Mouse (Mus musculus) Patski (cell line): ENCODE results near the gene A930002H24Rik. TPM values are rescaled to one million over a fixed set of nuclear protein-coding genes. Genes with fewer than 3 reads are reported as not detected.

Source experiments
- ATAC-seq: fragments of 100-300 bp; one replicate; pipeline ENCODE4 v1.8.0; 2021
- CTCF ChIA-PET: fragments of 350-600 bp; sonication (Branson Sonifier 250); formaldehyde crosslinking; loops from one replicate; lab custom pipeline; 2022; ENCODE audit warnings: inconsistent platforms; lab: Charles Lee
- POLR2A ChIA-PET: fragments of 350-600 bp; sonication (Branson Sonifier 250); formaldehyde crosslinking; loops from one replicate; lab custom pipeline; 2022; ENCODE audit warnings: antibody characterized with exemption, inconsistent platforms; lab: Charles Lee
- DNase-seq: peaks from one replicate; pipeline ENCODE4 v3.0.0-alpha.2; 2011; ENCODE audit warnings: low read depth, low spot score
- H3K27me3 ChIP-seq: fragments of 371-371 bp; one replicate; pipeline ENCODE4 v1.5.1; 2021
- CTCF ChIP-seq: fragments of 100-300 bp; IDR thresholded peaks from one replicate; pipeline ENCODE4 v1.5.1; 2021
- in situ Hi-C: fragments of 300-500 bp; cut with MboI; formaldehyde crosslinking; loops from 3 replicates; pipeline ENCODE4 v1.11.1; 2018; ENCODE audit warnings: low pct_unique_long_range_greater_than_20kb, mixed read lengths
- polyA plus RNA-seq: library from polyadenylated mRNA; unstranded; gene quantifications from one replicate; pipeline ENCODE4 v1.2.3, GENCODE M21; 2021

Gene A930002H24Rik
- polyA plus RNA-seq, result 3.8 TPM

DNA sequence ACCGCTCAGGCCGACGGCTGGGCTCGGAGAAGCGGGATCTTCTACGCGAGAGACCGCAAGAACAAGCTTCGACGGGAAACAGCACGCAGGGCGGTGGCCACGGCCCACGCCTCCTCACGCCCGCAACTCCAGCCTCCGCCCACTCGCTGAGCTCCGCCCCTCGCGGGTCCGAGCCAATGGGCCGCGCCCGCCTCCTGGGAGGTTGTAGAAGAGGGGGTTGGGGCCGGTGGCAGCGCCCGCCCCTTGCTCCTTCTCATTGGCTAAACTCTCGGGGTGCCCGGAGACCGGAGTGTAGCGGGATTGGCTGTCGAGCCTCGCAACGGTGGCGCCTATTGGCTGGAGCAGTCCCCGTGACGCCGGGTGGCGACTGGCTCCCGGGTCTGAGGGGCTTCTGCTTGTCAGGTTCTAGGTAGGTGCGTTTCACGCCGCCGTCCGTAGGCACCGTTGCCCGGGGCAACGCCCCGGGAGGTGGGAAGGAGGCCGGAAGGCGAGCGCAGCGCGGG is at the start of gene A930002H24Rik:
Gene A930002H24Rik, minus strand, starts transcription at position 145 of the 503 bp plus-strand sequence.
- TF ChIP-seq CTCF, result no peak
- peak; percentile 99 for ATAC-seq
- ChIA-PET CTCF (interaction anchor here (1.2 to 1.6 kb wide), 2 partner anchors 60 to 288 kb away, joined by 5 read pairs; no protein-coding TSS in a partner anchor), POLR2A (interaction anchor here (0.9 to 1.8 kb wide), 5 partner anchors 10 to 188 kb away, joined by 3 to 5 read pairs (median 3); no protein-coding TSS in a partner anchor)
- no peaks in the 10 kb centered on the region for H3K27me3 ChIP-seq
- in situ Hi-C loops, result no loop called here
- DNase-seq, result peak; percentile 88

DNA sequence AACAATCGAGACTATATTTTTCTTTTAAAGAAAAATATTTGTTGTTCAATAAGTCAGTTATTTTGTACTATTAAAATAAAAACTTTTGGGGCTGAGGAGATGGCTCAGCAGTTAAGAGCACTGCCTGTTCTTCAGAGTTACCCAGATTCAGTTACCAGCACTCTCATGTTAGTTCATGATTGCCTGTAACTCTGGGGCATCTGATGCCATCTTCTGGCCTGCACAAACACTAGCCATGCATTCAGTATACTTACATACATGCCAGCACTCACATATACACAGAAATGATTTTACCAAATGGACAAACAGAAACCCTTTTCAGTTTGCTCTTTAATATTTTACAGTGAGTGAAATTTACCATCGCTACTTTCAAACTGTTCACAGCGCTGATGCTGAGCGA is 45.7 kb upstream of the A930002H24Rik start:
- no peak for ATAC-seq
- CTCF ChIA-PET, result interaction anchor here (2.1 kb wide), 1 partner anchor 12 kb away, joined by 4 read pairs; no protein-coding TSS in a partner anchor

DNA sequence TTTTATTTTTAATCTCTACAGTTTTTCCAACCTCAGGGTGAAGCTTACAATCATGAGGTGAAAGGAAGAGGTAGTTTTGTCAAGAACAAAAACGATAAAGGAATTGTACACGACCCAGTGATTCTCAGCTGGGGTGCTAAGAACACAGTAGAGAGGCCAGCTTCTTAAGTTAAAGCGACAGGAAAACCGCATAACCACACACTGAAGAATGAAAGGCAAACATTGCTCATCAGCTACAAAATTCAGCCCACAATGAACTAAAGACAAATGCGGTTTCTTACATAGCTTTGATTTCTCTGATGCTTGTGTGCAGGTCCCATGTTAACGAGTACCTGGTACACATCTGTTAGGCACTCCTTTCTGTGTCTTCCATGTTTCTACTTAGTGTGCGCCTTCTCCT is 33.5 kb upstream of the A930002H24Rik start:
- no peak for TF ChIP-seq CTCF
- no peak for DNase-seq
- in situ Hi-C loops, result no loop called here
- ATAC-seq, result no peak
- CTCF ChIA-PET, result interaction anchor here (0.8 to 1.5 kb wide), 3 partner anchors 10 to 31 kb away, joined by 3 to 7 read pairs (median 4); no protein-coding TSS in a partner anchor
- H3K27me3 ChIP-seq, result no peaks in the 10 kb centered on the region
- POLR2A ChIA-PET, result no interaction called here

More for the DNA sequence above, 45.7 kb upstream of the A930002H24Rik start:
- no peak for DNase-seq
- in situ Hi-C loops, result no loop called here
- peak; percentile 49 for TF ChIP-seq CTCF
- POLR2A ChIA-PET, result no interaction called here
- H3K27me3 ChIP-seq, result no peaks in the 10 kb centered on the region

DNA sequence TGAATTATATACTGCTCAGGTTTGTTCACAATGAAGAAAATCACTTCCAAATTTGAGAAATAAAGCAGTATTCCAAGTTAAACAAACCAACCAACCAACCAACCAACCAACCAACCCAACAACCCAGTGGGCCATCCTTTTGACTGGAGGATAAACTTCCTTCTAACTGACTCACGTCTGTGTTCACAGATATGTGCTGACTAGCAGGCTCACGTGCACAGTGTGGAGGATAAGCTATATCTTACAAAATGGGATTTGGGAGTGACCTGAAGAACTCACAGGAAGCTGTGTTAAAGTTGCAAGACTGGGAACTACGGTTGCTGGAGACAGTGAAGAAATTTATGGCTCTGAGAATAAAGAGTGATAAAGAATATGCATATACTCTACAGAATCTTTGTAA is 32.2 kb upstream of the A930002H24Rik start:
- TF ChIP-seq CTCF, result no peak
- POLR2A ChIA-PET, result no interaction called here
- in situ Hi-C loops, result no loop called here
- DNase-seq (no peak), ATAC-seq (no peak)
- H3K27me3 ChIP-seq, result no peaks in the 10 kb centered on the region
- CTCF ChIA-PET, result interaction anchor here (0.7 kb wide), 1 partner anchor 10 kb away, joined by 3 read pairs; no protein-coding TSS in a partner anchor

DNA sequence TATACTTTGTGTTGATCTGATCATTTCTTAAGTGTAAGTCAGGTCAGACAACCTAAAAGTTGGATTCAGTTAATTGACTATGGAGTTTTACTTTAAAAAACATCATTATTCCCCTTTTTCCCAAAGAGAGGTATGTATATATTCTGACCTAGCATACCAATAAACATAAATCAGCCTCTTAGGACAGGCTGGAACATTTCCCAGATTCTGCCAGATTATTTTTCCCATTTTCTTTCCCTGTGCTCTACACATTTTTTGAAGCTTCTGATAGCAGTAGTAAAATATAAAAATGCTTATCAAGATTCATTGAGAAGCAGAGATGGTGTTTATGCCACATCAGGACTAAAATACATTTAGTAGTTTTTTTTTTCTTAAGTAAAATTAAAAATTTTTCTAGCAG is 27.0 kb upstream of the A930002H24Rik start:
- ChIA-PET CTCF (no interaction called here), POLR2A (interaction anchor here (0.6 kb wide), 1 partner anchor 87 kb away, joined by 3 read pairs; no protein-coding TSS in a partner anchor)
- ATAC-seq (no peak), DNase-seq (no peak)
- in situ Hi-C loops, result no loop called here
- H3K27me3 ChIP-seq, result no peaks in the 10 kb centered on the region
- no peak for TF ChIP-seq CTCF

DNA sequence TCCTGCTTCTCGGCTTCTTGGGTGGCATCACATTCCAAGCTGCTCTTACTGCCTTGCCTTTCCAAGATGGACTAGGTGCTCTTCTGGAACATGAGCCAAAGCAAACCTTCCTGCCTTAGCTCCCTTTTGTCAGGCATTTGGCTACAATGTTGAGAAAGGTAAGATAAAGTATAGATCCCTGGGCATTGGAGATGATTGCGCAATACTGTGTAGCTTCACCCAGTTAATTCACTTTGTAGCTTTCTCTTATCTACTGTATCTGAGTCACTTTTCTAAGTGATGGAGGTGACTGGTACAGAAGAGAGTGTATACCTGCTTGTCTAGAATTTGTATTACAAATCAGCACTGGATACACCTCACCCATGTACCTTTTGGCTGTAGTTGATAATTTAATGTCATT is 23.4 kb upstream of the A930002H24Rik start:
- H3K27me3 ChIP-seq, result no peaks in the 10 kb centered on the region
- DNase-seq (no peak), ATAC-seq (no peak)
- no peak for TF ChIP-seq CTCF
- in situ Hi-C loops, result no loop called here
- ChIA-PET POLR2A (no interaction called here), CTCF (interaction anchor here (1.5 kb wide), 1 partner anchor 13 kb away, joined by 6 read pairs; no protein-coding TSS in a partner anchor)

DNA sequence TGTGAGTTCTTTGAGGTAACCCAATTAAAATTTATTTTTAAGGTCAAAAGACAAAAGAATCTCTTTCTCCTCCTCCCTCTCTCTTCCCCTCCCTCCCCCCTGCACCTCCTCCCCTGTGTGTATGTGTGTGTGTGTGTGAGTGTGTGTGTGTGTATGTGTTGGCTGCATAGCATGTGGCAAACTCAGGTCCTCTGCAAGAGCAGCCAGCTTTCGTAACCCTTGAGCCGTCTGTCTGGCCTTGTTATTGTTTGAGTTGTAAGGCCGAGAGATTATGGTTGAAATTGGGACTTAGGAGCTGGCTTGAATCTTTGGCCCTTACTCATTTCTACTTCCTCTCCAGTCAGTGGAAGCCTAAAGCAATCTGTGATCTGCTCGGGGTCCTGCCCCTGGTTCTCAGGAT is 16.4 kb upstream of the A930002H24Rik start:
- CTCF ChIA-PET, result no interaction called here
- ATAC-seq, result no peak
- in situ Hi-C loops, result no loop called here
- DNase-seq, result no peak
- POLR2A ChIA-PET, result no interaction called here
- TF ChIP-seq CTCF, result no peak
- no peaks in the 10 kb centered on the region for H3K27me3 ChIP-seq

DNA sequence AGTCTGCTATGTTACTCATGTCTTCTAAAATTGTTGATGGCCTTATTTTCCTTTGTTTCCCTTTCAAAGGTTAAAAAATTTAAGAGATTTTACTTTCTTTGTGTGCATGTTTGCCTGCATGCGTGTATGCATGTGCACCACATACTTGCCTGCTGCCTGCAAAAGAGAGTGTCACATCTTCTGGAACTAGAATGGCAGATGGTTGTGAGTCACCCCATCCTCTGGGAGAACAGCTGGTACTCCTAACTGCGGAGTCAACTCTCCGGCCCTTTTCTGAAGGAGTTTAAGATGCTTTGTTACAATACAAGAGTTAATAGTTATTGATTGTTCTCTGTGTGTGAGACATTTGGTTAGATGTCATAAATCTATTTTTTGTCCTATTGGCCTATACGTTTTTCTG is 15.3 kb upstream of the A930002H24Rik start:
- TF ChIP-seq CTCF, result no peak
- H3K27me3 ChIP-seq, result no peaks in the 10 kb centered on the region
- DNase-seq, result no peak
- POLR2A ChIA-PET, result no interaction called here
- CTCF ChIA-PET, result no interaction called here
- in situ Hi-C loops, result no loop called here
- ATAC-seq, result no peak

DNA sequence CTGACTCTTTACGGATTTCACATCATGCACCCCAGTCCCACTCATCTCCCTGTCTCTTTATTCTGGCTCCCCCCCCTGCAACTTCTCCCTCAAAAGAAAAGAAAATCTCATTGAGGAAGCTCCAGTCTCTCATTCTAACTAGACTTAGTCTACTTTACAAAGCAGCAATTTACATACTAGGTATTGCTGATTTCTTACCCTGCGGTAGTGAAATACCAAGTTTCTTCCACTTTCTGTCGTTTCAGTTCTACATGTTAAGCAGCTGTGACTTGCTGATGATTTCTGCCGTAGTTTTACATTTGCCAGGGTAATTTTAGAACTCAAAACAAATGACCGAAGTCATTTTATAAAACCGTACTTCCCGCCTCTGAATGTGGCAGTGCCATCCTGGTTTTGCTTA is 8.2 kb upstream of the A930002H24Rik start:
- no peaks in the 10 kb centered on the region for H3K27me3 ChIP-seq
- no peak for DNase-seq
- no peak for TF ChIP-seq CTCF
- in situ Hi-C loops, result no loop called here
- ATAC-seq, result no peak
- ChIA-PET POLR2A (no interaction called here), CTCF (no interaction called here)

DNA sequence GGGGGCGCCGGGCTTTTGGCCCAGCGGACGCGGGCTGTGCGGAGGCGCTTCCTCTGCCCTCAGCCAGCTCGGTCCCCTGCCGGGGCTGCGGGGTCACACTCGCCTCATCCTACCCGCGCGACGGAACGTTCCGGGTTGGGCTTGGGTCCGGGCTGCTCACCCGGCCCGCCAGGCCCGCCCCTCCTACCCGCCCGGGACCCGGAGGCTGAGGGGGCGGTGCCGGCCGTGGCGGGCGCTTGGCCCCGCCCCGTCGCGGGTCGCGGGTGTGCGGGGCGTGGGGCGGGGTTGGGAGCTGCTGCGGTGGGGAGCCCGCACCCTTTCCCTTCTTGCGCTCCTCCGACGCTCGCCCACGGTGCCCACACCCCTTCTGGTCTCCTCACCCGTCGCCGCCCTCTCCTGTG is 580 bp upstream of the A930002H24Rik start:
- ATAC-seq (peak; percentile 59), DNase-seq (no peak)
- no peaks in the 10 kb centered on the region for H3K27me3 ChIP-seq
- in situ Hi-C loops, result no loop called here
- no peak for TF ChIP-seq CTCF
- POLR2A ChIA-PET, result interaction anchor here (0.9 to 1.8 kb wide), 4 partner anchors 9 to 189 kb away, joined by 3 to 5 read pairs (median 4); no protein-coding TSS in a partner anchor
- CTCF ChIA-PET, result interaction anchor here (1.2 kb wide), 1 partner anchor 61 kb away, joined by 5 read pairs; no protein-coding TSS in a partner anchor

DNA sequence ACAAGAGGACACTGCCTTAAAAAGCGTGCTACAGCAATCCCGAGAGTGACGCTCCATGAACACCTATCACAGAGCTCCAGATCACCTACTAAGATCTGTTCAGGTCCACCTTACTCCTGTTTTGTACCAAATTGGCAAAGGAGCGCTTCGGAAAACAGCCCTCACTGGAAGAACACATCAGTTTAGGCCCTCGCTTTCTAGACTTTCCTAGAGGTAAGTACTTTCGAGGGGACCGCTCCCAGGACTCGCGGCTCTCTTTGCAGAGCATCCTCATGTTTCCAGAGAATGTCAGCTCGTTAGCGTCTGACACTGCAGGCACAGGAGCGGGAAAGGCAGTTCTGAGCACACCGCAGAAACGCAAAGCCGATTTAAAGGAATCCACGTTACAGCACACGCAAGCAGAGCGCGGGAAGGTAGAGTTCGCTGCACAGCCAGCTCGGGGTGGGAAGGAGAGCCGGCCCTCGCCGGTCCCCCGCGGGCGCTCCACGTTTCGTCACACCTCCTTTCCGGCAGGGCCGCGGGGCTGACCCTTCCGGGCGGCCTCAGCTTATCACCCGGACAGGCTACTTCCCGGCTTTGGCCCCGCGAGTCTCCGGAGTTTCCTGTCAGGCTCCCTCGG is 470 bp downstream of the A930002H24Rik start, which contains the start of gene Fer:
Gene Fer, plus strand, starts transcription at position 51 of the 619 bp plus-strand sequence.
- no peak for TF ChIP-seq CTCF
- POLR2A ChIA-PET, result interaction anchor here (0.6 to 1.8 kb wide), 4 partner anchors 60 to 182 kb away, joined by 3 to 5 read pairs (median 3); no protein-coding TSS in a partner anchor

More for the DNA sequence above, 470 bp downstream of the A930002H24Rik start, which contains the start of gene Fer:
- in situ Hi-C loops, result no loop called here
- ATAC-seq (peak; percentile 24), DNase-seq (no peak)
- CTCF ChIA-PET, result interaction anchor here (1.2 to 1.6 kb wide), 2 partner anchors 60 to 288 kb away, joined by 5 read pairs; no protein-coding TSS in a partner anchor
- H3K27me3 ChIP-seq, result no peaks in the 10 kb centered on the region
